Mouse (Mus musculus) lung, adult 2 months (tissue): Measurements from ENCODE around the gene Cit.

ENCODE experiments used
- CTCF ChIP-seq: fragments of 200-500 bp; IDR thresholded peaks from 2 replicates; pipeline ENCODE4 v1.5.1; 2011; ENCODE audit warnings: mild to moderate bottlenecking, low read length, control low read depth; ENCODE audit not compliant: insufficient read depth
- POLR2A ChIP-seq: fragments of 200-500 bp; IDR thresholded peaks from 2 replicates; pipeline ENCODE4 v1.6.1; 2011; ENCODE audit warnings: low read depth, mild to moderate bottlenecking, control low read depth, low read length, borderline replicate concordance; ENCODE audit errors: extremely low read depth

- TF ChIP-seq POLR2A (no peak), CTCF (no peak)
Measured at GRCm38 (mm10) chr5:116013821-116014220, 168.7 kb downstream of the Cit start.
